Mouse (Mus musculus) lung, embryonic 14.5 days (tissue): ENCODE results near the gene Hs2st1. TPM values are rescaled to one million over a fixed set of nuclear protein-coding genes. Genes with fewer than 3 reads are reported as not detected.

Experiments
- ATAC-seq: fragments of 200-750 bp; cut with Nextera tagmentation; 2 replicates; pipeline ENCODE4 v1.8.0; 2017; ENCODE audit warnings: mild to moderate bottlenecking, moderate TSS enrichment, moderate library complexity; ENCODE audit not compliant: insufficient read depth
- DNase-seq: peaks from one replicate; pipeline ENCODE4 v3.0.0-alpha.2; 2015
- H3K27ac ChIP-seq: fragments of 300-500 bp; sonication (generic); 2 replicates; pipeline ENCODE4 v1.5.1; 2014; ENCODE audit warnings: low read depth, mild to moderate bottlenecking, moderate library complexity
- H3K27me3 ChIP-seq: fragments of 300-500 bp; sonication (generic); 2 replicates; pipeline ENCODE4 v1.6.1; 2014; ENCODE audit warnings: low read length, control low read depth; ENCODE audit not compliant: insufficient read depth
- H3K36me3 ChIP-seq: fragments of 300-500 bp; sonication (generic); 2 replicates; pipeline ENCODE4 v1.6.1; 2014; ENCODE audit warnings: control low read depth; ENCODE audit not compliant: insufficient read depth
- H3K4me1 ChIP-seq: fragments of 300-500 bp; sonication (generic); 2 replicates; pipeline ENCODE4 v1.6.1; 2014; ENCODE audit warnings: antibody characterized with exemption, control low read depth; ENCODE audit not compliant: insufficient read depth
- H3K4me2 ChIP-seq: fragments of 300-500 bp; sonication (generic); 2 replicates; pipeline ENCODE4 v1.6.1; 2014; ENCODE audit warnings: mild to moderate bottlenecking
- H3K4me3 ChIP-seq: fragments of 300-500 bp; sonication (generic); 2 replicates; pipeline ENCODE4 v1.5.1; 2014; ENCODE audit warnings: low read depth, low read length
- H3K9ac ChIP-seq: fragments of 300-500 bp; sonication (generic); 2 replicates; pipeline ENCODE4 v1.6.1; 2014
- H3K9me3 ChIP-seq: fragments of 300-500 bp; sonication (generic); 2 replicates; pipeline ENCODE4 v1.6.1; 2016; ENCODE audit warnings: low read depth, low read length, control low read depth
- CTCF ChIP-seq: IDR thresholded peaks from 2 replicates; pipeline ENCODE4 v1.5.1; 2016; ENCODE audit warnings: antibody characterized with exemption, low read depth
- WGBS: fragments of 180-500 bp; shearing (Covaris S2); extraction: QIAGEN DNeasy Blood & Tissue Kit; methylation state at CpG from one replicate; pipeline ENCODE4 v1.1.7; 2014; 5-methylcytosine and 5-hydroxymethylcytosine counted together
- polyA plus RNA-seq: library from polyadenylated mRNA; unstranded; fragments of >200 nt; fragmentation: Nextera tagmentation; extraction: Ambion mirVana; gene quantifications from 2 replicates; pipeline ENCODE4 v1.2.1, GENCODE M21; 2014

Hs2st1 gene
- polyA plus RNA-seq, 1 experiment from 2014 or later: 11.9 TPM

DNA sequence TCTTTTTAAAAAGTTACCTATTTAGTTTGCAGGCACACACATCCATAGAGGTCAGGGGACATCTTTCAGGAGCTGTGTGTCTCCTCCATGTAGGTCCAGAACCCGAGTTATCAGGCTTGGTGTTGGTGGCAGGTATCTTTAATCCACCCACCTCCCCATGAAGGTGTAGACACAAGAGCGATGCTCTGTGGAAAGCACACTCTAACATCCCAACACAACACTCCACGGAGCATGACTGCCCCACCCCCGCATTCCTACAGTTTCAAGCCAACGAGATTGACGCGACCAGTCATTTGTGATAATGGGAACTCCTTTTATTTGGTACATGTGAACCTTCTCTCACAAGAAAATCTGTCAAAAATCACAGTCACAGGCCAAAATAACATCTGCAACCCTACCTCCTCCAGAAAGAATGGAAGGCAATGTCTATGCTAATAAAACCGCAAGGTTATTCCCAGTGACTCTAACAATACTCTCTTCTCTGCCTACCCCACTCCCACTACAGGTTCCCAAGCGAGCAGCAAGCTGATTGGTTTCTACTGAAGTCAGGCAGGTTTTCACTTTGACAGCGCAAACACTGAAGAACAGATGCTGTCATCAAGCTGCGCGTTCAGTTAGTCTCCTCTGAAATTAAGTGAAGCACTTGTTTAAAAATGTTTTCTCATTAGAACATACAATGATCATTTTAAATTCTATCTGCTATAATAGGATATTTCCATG, 92.1 kb downstream of the Hs2st1 start:
- no peak for ATAC-seq
- no peaks in the 10 kb centered on the region for H3K4me1 ChIP-seq
- no peak overlapping the region for H3K9ac ChIP-seq
- WGBS: 84% methylated on average over 12 of the region's 12 CpGs
- no peaks in the 10 kb centered on the region for H3K36me3 ChIP-seq
- TF ChIP-seq CTCF: no peak
- H3K27me3 ChIP-seq: no peaks in the 10 kb centered on the region
- DNase-seq: no peak
- H3K9me3 ChIP-seq: no peaks in the 10 kb centered on the region
- no peak overlapping the region for H3K27ac ChIP-seq
- no peak overlapping the region for H3K4me2 ChIP-seq
- H3K4me3 ChIP-seq: no peak overlapping the region

DNA sequence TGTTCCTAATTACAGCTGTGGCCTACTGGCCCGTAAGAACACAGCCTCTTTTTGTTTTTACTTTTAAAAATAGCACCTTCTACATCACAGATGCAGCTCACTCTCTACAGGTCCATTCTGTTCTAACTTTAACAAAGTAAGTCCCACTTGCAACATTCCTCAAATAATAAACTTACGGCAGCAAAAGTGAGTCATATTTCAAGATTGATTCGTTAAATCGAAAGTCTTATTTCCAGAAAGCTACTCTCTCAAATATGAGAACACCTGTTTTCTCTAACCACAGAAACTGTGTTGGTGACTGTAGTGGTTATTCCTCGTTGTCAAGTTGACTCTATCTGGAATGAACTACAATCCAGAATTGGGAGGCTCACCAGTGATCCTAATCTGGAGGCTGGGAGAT, 94.1 kb downstream of the Hs2st1 start:
- Histone ChIP-seq H3K9me3 (no peaks in the 10 kb centered on the region), H3K9ac (no peak overlapping the region), H3K36me3 (no peaks in the 10 kb centered on the region), H3K27ac (no peak overlapping the region), H3K4me3 (no peak overlapping the region), H3K4me1 (no peaks in the 10 kb centered on the region), H3K4me2 (no peak overlapping the region), H3K27me3 (no peaks in the 10 kb centered on the region)
- ATAC-seq: no peak
- no peak for DNase-seq
- 90% methylated on average over 5 of the region's 5 CpGs for WGBS
- no peak for TF ChIP-seq CTCF

DNA sequence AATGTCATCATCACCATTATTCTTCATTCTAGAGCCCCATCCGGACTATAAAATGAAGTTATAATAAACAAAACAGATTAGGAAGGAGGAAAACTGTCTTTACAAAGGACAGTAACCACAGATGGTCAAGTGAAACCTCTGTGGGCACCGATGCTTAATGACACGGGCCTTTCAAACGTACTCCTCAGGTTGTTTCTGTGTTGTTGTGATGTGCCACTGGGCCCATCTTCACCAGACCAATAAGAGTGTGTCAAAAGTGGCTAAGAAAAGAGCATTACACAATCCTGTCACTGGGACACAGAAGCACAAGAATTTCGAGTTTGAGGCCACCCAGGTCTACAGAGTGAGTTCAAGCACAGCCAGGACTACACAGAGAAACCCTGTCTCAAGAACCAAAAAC, 95.3 kb downstream of the Hs2st1 start:
- DNase-seq (no peak), ATAC-seq (no peak)
- Histone ChIP-seq H3K4me3 (no peak overlapping the region), H3K27me3 (no peaks in the 10 kb centered on the region), H3K9me3 (no peaks in the 10 kb centered on the region), H3K36me3 (no peaks in the 10 kb centered on the region), H3K9ac (no peak overlapping the region), H3K4me2 (no peak overlapping the region), H3K27ac (no peak overlapping the region), H3K4me1 (no peaks in the 10 kb centered on the region)
- WGBS: 41% methylated on average over 5 of the region's 5 CpGs
- no peak for TF ChIP-seq CTCF

DNA sequence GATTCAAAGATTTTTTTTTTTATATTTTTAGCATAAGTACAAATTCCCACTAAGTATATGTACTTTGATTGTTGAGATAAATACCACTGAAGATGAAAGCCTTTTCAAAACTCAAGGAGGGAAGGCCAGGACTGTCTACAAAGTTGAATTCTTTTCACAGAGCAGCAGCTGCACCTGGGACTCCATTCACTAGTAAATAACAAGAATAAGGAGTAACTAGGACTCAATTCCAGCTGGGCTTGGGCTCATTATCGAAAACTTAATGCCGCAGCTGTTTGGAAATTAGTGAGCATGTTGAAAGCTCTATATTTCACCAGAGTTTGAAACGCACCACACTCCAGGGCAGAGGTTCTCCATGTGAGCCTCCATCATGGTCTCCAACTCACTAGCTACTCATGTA, 98.0 kb downstream of the Hs2st1 start:
- Histone ChIP-seq H3K9me3 (no peaks in the 10 kb centered on the region), H3K36me3 (no peaks in the 10 kb centered on the region), H3K4me2 (no peak overlapping the region), H3K27me3 (no peaks in the 10 kb centered on the region), H3K27ac (no peak overlapping the region), H3K4me1 (no peaks in the 10 kb centered on the region), H3K9ac (no peak overlapping the region), H3K4me3 (no peak overlapping the region)
- no peak for TF ChIP-seq CTCF
- 83% methylated on average over 3 of the region's 3 CpGs for WGBS
- ATAC-seq (no peak), DNase-seq (no peak)

DNA sequence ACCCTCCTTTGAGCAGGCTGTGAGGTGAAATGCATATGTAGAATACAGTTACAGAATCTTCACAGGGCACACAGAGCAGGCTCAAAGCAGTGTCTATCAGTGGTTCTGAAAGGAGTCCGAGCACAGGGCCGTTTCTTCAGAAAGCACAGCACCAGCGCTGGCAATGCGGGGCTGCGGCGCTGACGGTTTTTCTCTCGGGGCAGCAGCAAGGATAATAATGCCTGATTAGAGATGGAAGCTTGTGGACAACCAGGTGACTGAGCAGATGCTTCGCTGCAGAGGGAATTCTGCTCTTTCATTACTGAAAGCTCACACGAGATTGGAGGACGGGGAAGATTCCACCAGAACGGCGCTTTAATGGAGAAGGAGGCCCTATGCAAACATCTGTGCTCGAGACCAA, 99.1 kb downstream of the Hs2st1 start:
- H3K27ac ChIP-seq: no peak overlapping the region
- TF ChIP-seq CTCF: no peak
- no peaks in the 10 kb centered on the region for H3K36me3 ChIP-seq
- no peaks in the 10 kb centered on the region for H3K27me3 ChIP-seq
- H3K9me3 ChIP-seq: no peaks in the 10 kb centered on the region
- H3K4me3 ChIP-seq: no peak overlapping the region
- no peak for DNase-seq
- no peak overlapping the region for H3K9ac ChIP-seq
- ATAC-seq: no peak
- H3K4me1 ChIP-seq: no peaks in the 10 kb centered on the region
- 50% methylated on average over 14 of the region's 14 CpGs for WGBS
- no peak overlapping the region for H3K4me2 ChIP-seq

DNA sequence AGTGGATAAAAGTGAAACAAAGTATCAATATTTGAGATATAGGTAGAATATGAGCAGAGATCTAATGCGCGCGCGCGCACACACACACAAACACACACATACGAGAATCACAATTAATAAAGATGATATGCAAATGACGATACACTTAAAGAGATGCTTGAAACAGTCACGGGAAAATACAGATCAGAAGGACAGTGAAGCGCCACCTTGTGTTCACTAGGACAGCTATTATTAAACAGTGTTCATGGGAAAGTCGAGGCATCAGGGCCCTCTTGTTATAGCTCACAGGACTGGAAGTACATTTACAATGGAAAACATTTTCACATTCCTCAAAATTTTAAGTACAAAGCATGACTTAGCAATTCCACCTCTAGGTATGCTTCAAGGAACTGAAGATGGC, 102.5 kb downstream of the Hs2st1 start:
- DNase-seq: peak; percentile 58
- H3K4me2 ChIP-seq: no peak overlapping the region
- ATAC-seq: no peak
- H3K27ac ChIP-seq: no peak overlapping the region
- H3K4me3 ChIP-seq: no peak overlapping the region
- H3K9me3 ChIP-seq: no peaks in the 10 kb centered on the region
- no peak overlapping the region for H3K9ac ChIP-seq
- 72% methylated on average over 10 of the region's 10 CpGs for WGBS
- peak; percentile 57 for TF ChIP-seq CTCF
- H3K36me3 ChIP-seq: no peaks in the 10 kb centered on the region
- no peaks in the 10 kb centered on the region for H3K27me3 ChIP-seq
- no peaks in the 10 kb centered on the region for H3K4me1 ChIP-seq

DNA sequence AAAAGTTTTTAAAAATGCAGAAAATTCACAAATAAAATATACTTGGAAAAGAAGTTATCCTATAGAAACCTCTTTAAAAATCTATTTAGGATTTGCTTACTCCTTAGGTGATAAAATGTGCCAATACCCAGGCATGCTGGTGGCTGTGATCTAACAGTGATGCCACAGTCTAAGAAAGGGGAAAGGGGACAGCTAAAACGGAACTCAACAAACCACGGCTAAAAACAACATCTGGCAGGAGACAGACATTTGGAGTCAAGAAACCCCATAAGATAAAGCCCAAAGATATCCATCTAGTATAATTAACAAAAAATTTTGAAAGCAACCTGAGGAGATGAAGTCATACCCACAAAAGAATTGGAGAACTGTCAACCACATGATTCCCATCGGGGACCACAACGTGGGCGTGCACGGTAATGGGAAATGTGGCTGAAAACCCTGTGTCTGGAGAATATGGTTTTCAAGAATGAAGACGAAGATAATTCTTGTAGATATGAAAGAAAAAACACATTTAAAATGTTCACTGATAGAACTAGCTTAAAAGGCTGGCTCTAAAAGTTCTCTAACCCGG, 103.8 kb downstream of the Hs2st1 start:
- Histone ChIP-seq H3K36me3 (0 out of 2 replicates have a peak, but pooled peaks cover 5% of the 10 kb centered on the region), H3K4me1 (no peaks in the 10 kb centered on the region), H3K4me2 (no peak overlapping the region), H3K27me3 (no peaks in the 10 kb centered on the region), H3K4me3 (no peak overlapping the region), H3K9ac (no peak overlapping the region), H3K9me3 (no peaks in the 10 kb centered on the region), H3K27ac (no peak overlapping the region)
- DNase-seq: no peak
- 88% methylated on average over 8 of the region's 8 CpGs for WGBS
- no peak for TF ChIP-seq CTCF
- no peak for ATAC-seq
